Mouse (Mus musculus) lung, adult 2 months (tissue): ENCODE results near the gene Pilra.

Experiments
- CTCF ChIP-seq: fragments of 200-500 bp; IDR thresholded peaks from 2 replicates; pipeline ENCODE4 v1.5.1; 2011; ENCODE audit warnings: mild to moderate bottlenecking, low read length, control low read depth; ENCODE audit not compliant: insufficient read depth
- POLR2A ChIP-seq: fragments of 200-500 bp; IDR thresholded peaks from 2 replicates; pipeline ENCODE4 v1.6.1; 2011; ENCODE audit warnings: low read depth, mild to moderate bottlenecking, control low read depth, low read length, borderline replicate concordance; ENCODE audit errors: extremely low read depth

- no peak for TF ChIP-seq POLR2A
- TF ChIP-seq CTCF = no peak
Measured at GRCm38 (mm10) chr5:137831506-137831905, 4.6 kb downstream of the Pilra start.
